Mouse (Mus musculus) forebrain, embryonic 14.5 days (tissue): ENCODE data around the gene Elk3. TPM values are rescaled to one million over a fixed set of nuclear protein-coding genes. Genes with fewer than 3 reads are reported as not detected.

Experiments
- ATAC-seq: fragments of 200-750 bp; cut with Nextera tagmentation; 2 replicates; pipeline ENCODE4 v1.8.0; 2017; ENCODE audit warnings: mild to moderate bottlenecking, moderate library complexity
- DNase-seq: peaks from one replicate; pipeline ENCODE4 v3.0.0-alpha.2; 2015; ENCODE audit warnings: low spot score
- H3K27ac ChIP-seq: fragments of 300-500 bp; sonication (generic); 2 replicates; pipeline ENCODE4 v1.5.1; 2014; ENCODE audit warnings: low read depth, mild to moderate bottlenecking, control low read depth, low read length, moderate library complexity
- H3K27me3 ChIP-seq: fragments of 300-500 bp; sonication (generic); replicated peaks from 2 replicates; pipeline ENCODE4 v1.6.1; 2014; ENCODE audit warnings: low read length, control low read depth, mixed read lengths; ENCODE audit not compliant: control insufficient read depth, insufficient read depth
- H3K36me3 ChIP-seq: fragments of 300-500 bp; sonication (generic); 2 replicates; pipeline ENCODE4 v1.6.1; 2014; ENCODE audit warnings: low read length, control low read depth; ENCODE audit not compliant: control insufficient read depth, insufficient read depth
- H3K4me1 ChIP-seq: fragments of 300-500 bp; sonication (generic); 2 replicates; pipeline ENCODE4 v1.6.1; 2014; ENCODE audit warnings: antibody characterized with exemption, low read length, control low read depth; ENCODE audit not compliant: control insufficient read depth, insufficient read depth
- H3K4me2 ChIP-seq: fragments of 300-500 bp; sonication (generic); 2 replicates; pipeline ENCODE4 v1.6.1; 2014; ENCODE audit warnings: mild to moderate bottlenecking, control low read depth, low read length
- H3K4me3 ChIP-seq: fragments of 300-500 bp; sonication (generic); 2 replicates; pipeline ENCODE4 v1.5.1; 2014; ENCODE audit warnings: low read depth, low read length, control low read depth
- H3K9ac ChIP-seq: fragments of 300-500 bp; sonication (generic); 2 replicates; pipeline ENCODE4 v1.6.1; 2014; ENCODE audit warnings: mild to moderate bottlenecking, low read length, control low read depth, moderate library complexity
- H3K9me3 ChIP-seq: fragments of 300-500 bp; sonication (generic); replicated peaks from 2 replicates; pipeline ENCODE4 v1.6.1; 2016; ENCODE audit warnings: low read length, control low read depth, mixed read lengths; ENCODE audit not compliant: control insufficient read depth
- WGBS: fragments of 180-500 bp; shearing (Covaris S2); extraction: QIAGEN DNeasy Blood & Tissue Kit; methylation state at CpG from one replicate; pipeline ENCODE4 v1.1.7; 2014; 5-methylcytosine and 5-hydroxymethylcytosine counted together
- polyA plus RNA-seq: library from polyadenylated mRNA; unstranded; fragments of >200 nt; fragmentation: Nextera tagmentation; extraction: Ambion mirVana; gene quantifications from 2 replicates; pipeline ENCODE4 v1.2.1, GENCODE M21; 2014

The Elk3 gene
- polyA plus RNA-seq, 1 experiment from 2014 or later, result 7.0 TPM

- ATAC-seq (peak; percentile 43), DNase-seq (peak; percentile 27)
- under 1% methylated on average over 43 of the region's 43 CpGs for WGBS
- Histone ChIP-seq H3K9ac (peak overlapping the region; percentile 81), H3K4me3 (peak overlapping the region; percentile 48), H3K4me1 (peaks cover 8% of the 10 kb centered on the region; the same call in 1 of the 2 replicates), H3K36me3 (no peaks in the 10 kb centered on the region), H3K27me3 (peaks cover 6% of the 10 kb centered on the region; the same call in 1 of the 2 replicates), H3K27ac (peak overlapping the region; percentile 57; the same call in 1 of the 2 replicates), H3K9me3 (no peaks in the 10 kb centered on the region), H3K4me2 (peak overlapping the region; percentile 99)
Observed at GRCm38 (mm10) chr10:93309934-93310621, 857 bp downstream of the Elk3 start.

GRCm38 (mm10) chr10:93309131-93309933 lies 1.6 kb downstream of the Elk3 start:
- Histone ChIP-seq H3K36me3 (no peaks in the 10 kb centered on the region), H3K9me3 (no peaks in the 10 kb centered on the region), H3K27me3 (peaks cover 6% of the 10 kb centered on the region; the same call in 1 of the 2 replicates), H3K9ac (peak overlapping the region; percentile 81), H3K4me3 (peak overlapping the region; percentile 48), H3K4me2 (peak overlapping the region; percentile 99), H3K4me1 (peaks cover 8% of the 10 kb centered on the region; the same call in 1 of the 2 replicates), H3K27ac (peak overlapping the region; percentile 48; the same call in 1 of the 2 replicates)
- WGBS, result under 1% methylated on average over 18 of the region's 23 CpGs
- ATAC-seq, result peak; percentile 46
- peak; percentile 79 for DNase-seq

- Histone ChIP-seq H3K4me2 (no peak overlapping the region), H3K27me3 (no peaks in the 10 kb centered on the region; the same call in 1 of the 2 replicates), H3K9me3 (no peaks in the 10 kb centered on the region), H3K4me1 (peaks cover 8% of the 10 kb centered on the region; the same call in 1 of the 2 replicates), H3K36me3 (no peaks in the 10 kb centered on the region), H3K4me3 (no peak overlapping the region), H3K9ac (no peak overlapping the region), H3K27ac (no peak overlapping the region)
- no peak for DNase-seq
- WGBS, result 90% methylated on average over 11 of the region's 11 CpGs
- ATAC-seq, result no peak
Observed at GRCm38 (mm10) chr10:93306367-93306766, 4.6 kb downstream of the Elk3 start.

- DNase-seq, result no peak
- Histone ChIP-seq H3K9ac (no peak overlapping the region), H3K4me1 (peaks cover 8% of the 10 kb centered on the region; the same call in 1 of the 2 replicates), H3K4me2 (no peak overlapping the region), H3K27me3 (no peaks in the 10 kb centered on the region; the same call in 1 of the 2 replicates), H3K36me3 (no peaks in the 10 kb centered on the region), H3K27ac (no peak overlapping the region), H3K4me3 (no peak overlapping the region), H3K9me3 (no peaks in the 10 kb centered on the region)
- WGBS, result 75% methylated on average over 6 of the region's 6 CpGs
- no peak for ATAC-seq
Observed at GRCm38 (mm10) chr10:93305946-93306345, 5.0 kb downstream of the Elk3 start.

GRCm38 (mm10) chr10:93303231-93303630 lies 7.7 kb downstream of the Elk3 start:
- no peak for DNase-seq
- no peak overlapping the region for H3K9ac ChIP-seq
- no peak overlapping the region for H3K27ac ChIP-seq
- no peak overlapping the region for H3K4me2 ChIP-seq
- H3K4me3 ChIP-seq, result no peak overlapping the region
- H3K4me1 ChIP-seq, result no peaks in the 10 kb centered on the region
- 75% methylated on average over 4 of the region's 4 CpGs for WGBS
- H3K9me3 ChIP-seq, result no peaks in the 10 kb centered on the region
- H3K36me3 ChIP-seq, result no peaks in the 10 kb centered on the region
- ATAC-seq, result no peak
- H3K27me3 ChIP-seq, result no peaks in the 10 kb centered on the region

GRCm38 (mm10) chr10:93301831-93302230 lies 9.1 kb downstream of the Elk3 start:
- WGBS, result 78% methylated on average over 8 of the region's 8 CpGs
- DNase-seq (no peak), ATAC-seq (no peak)
- no peaks in the 10 kb centered on the region for H3K9me3 ChIP-seq
- no peak overlapping the region for H3K4me3 ChIP-seq
- no peak overlapping the region for H3K4me2 ChIP-seq
- no peaks in the 10 kb centered on the region for H3K36me3 ChIP-seq
- no peak overlapping the region for H3K27ac ChIP-seq
- H3K4me1 ChIP-seq, result no peaks in the 10 kb centered on the region
- H3K9ac ChIP-seq, result no peak overlapping the region
- no peaks in the 10 kb centered on the region for H3K27me3 ChIP-seq

- Histone ChIP-seq H3K36me3 (no peaks in the 10 kb centered on the region), H3K27ac (no peak overlapping the region), H3K4me3 (no peak overlapping the region), H3K9me3 (no peaks in the 10 kb centered on the region), H3K9ac (no peak overlapping the region), H3K27me3 (no peaks in the 10 kb centered on the region), H3K4me2 (no peak overlapping the region), H3K4me1 (peaks cover 3% of the 10 kb centered on the region; the same call in 1 of the 2 replicates)
- ATAC-seq, result no peak
- WGBS, result 65% methylated on average over 7 of the region's 7 CpGs
- no peak for DNase-seq
Observed at GRCm38 (mm10) chr10:93298208-93298607, 12.7 kb downstream of the Elk3 start.

GRCm38 (mm10) chr10:93297774-93298173 lies 13.2 kb downstream of the Elk3 start:
- Histone ChIP-seq H3K27me3 (no peaks in the 10 kb centered on the region), H3K9ac (no peak overlapping the region), H3K27ac (no peak overlapping the region), H3K4me1 (peaks cover 3% of the 10 kb centered on the region; the same call in 1 of the 2 replicates), H3K36me3 (no peaks in the 10 kb centered on the region), H3K9me3 (no peaks in the 10 kb centered on the region), H3K4me2 (no peak overlapping the region), H3K4me3 (no peak overlapping the region)
- 37% methylated on average over 5 of the region's 5 CpGs for WGBS
- ATAC-seq (no peak), DNase-seq (no peak)
